Mouse (Mus musculus): ENCODE results near the gene 4921504E06Rik.

4921504E06Rik gene

GRCm38 (mm10) chr2:19553821-19554592 lies at the start of gene 4921504E06Rik:
TSS of gene 4921504E06Rik (minus strand) at chr2:19553914.
- in situ Hi-C loops (cut with MboI) = no loop called here

DNA sequence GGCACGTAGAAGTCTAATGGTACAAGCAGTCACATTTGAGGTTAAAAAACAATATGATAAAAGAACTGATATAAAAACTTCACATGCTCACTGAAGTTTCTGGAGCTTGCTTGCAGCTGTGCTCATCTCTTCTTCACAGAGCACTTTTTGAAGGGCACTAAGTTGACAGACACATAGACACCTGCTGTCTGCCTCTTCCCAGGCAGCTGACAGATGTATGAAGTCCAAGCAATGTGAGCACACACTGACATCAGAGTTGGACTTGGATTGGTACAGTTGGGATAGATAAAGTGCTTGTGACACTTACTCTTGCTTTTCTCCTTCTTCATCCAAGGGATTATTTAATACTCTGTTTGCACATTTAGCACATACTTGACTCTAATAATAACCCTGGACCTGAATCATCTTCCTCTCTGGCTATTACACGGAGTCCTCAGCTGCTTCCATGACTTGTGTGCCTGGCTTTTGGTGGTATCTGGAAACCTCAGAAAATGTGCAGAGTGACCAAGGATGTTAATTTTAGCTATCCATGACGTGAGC lies 47.7 kb upstream of the 4921504E06Rik start:
- in situ Hi-C loops (cut with MboI) = no loop called here

DNA sequence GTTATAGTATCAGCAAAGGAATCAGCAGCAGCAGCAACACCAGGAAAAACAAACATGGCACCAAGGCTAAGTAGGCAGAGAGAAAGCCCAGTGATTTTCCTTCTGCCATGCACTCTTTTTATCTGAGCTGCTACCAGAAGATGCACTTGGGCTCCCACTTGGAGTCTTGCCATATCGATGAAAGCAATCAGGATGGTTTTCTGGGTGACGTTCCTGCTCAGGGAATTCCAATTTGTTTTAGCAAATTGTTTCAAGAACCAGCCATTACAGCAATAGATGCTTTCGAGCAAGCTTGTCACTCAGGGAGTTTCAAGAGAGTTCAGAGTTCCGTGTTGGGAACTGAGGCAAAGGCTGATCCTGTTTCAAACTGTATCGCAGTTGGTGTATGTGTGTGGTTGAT lies 47.1 kb upstream of the 4921504E06Rik start:
- in situ Hi-C loops (cut with MboI) = no loop called here

DNA sequence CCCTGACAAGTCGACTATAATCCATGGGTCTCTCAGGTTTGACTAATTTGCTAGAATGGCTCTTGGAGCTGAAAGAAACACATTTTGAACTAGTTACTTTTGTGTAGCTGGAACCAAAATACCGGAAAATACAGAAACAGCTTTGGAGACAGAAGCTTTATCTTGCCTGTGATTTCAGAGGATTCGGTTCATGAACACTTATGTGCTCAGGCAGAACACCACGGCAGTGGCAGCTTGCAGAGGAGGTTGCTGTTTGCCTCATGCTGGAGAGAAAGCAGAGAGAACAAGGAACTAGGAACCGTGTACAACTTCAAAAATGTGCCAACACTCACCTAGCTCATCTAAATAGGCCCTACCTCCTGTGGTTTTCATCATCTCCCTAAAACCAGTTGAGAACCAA lies 46.1 kb upstream of the 4921504E06Rik start:
- in situ Hi-C loops (cut with MboI) = no loop called here

GRCm38 (mm10) chr2:19596988-19597387 lies 43.3 kb upstream of the 4921504E06Rik start:
- in situ Hi-C loops (cut with MboI) = no loop called here

GRCm38 (mm10) chr2:19596426-19596825 lies 42.7 kb upstream of the 4921504E06Rik start:
- in situ Hi-C loops (cut with MboI) = no loop called here

DNA sequence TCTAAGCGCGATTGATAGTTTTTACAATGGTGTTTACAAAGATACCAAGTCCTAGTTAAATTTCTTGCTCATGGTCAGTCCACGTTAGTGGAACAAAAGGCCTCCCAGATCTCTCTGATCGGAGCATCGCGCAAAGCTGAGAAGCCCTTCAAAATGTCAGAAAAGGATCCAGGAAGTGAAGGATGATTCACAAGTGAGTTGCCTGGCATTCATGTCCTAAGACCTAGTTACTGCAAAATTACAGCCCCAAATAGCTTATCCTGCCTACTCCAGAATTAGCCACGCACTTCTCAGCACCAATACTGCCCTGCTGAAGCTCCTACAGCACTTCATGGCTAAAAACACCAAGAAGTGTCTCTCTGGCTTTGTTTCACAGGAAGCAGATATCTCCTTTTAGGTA lies 41.1 kb upstream of the 4921504E06Rik start:
- in situ Hi-C loops (cut with MboI) = no loop called here

DNA sequence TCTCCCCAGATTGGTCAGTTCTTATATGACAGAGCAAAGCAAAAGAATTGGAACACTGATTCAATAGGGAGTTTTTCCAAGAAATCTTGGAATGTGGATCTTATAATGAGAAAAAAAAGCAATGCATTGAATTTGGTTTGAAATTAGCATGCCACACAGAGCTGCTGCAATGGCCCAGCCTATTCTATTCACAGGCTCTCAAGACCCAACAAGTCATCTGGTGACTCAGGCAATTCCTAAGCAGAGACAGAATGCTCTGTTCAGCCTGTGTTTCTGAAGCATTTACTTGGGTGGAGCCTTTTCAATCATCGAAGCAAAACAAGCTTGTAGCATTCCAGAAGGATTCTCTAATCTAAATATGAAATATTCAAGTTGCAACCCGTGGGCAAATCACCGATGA lies 26.1 kb upstream of the 4921504E06Rik start:
- in situ Hi-C loops (cut with MboI) = no loop called here

DNA sequence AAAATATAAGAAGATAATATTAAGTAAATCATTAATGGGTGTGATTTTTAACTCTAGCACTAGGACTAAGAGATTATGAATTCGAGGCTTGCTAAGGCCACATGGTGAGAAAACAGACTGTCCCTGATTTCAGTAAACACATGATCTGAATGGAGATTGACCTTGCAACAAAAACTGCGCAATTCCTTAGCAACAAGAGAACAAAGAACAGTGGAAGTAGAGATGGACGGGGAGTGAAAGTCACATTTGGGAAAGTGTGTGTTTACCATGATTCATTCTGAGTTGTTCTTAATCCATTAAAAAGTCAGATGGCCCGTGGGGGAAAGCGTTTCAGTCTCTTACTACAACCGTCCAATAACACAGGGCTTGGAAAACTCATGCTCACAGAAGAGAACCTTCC lies 25.5 kb upstream of the 4921504E06Rik start:
- in situ Hi-C loops (cut with MboI) = no loop called here

- in situ Hi-C loops (cut with MboI) = no loop called here
Measured at GRCm38 (mm10) chr2:19562114-19562829, 8.6 kb upstream of the 4921504E06Rik start.

DNA sequence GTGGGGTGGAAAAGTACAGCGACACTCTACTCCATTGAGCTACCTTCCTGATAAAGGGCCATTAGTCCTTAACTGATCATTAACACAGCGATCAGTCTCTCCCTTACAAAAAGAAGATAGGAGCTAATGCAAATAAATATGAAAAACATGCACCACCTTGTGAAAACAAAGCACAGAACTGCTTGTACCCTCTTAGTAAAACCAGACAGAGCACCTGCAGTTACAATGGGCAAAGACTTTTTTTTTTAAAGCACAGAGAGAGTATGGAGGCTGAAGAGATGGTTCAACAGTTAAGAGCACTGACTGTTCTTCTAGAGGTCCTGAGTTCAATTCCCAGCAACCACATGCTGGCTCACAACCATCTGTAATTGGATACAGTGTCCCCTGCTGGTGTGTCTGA lies 6.9 kb upstream of the 4921504E06Rik start:
- in situ Hi-C loops (cut with MboI) = no loop called here

- in situ Hi-C loops (cut with MboI) = no loop called here
Measured at GRCm38 (mm10) chr2:19560071-19560470, 6.4 kb upstream of the 4921504E06Rik start.

- in situ Hi-C loops (cut with MboI) = no loop called here
Measured at GRCm38 (mm10) chr2:19551396-19551795, 2.3 kb downstream of the 4921504E06Rik start.

DNA sequence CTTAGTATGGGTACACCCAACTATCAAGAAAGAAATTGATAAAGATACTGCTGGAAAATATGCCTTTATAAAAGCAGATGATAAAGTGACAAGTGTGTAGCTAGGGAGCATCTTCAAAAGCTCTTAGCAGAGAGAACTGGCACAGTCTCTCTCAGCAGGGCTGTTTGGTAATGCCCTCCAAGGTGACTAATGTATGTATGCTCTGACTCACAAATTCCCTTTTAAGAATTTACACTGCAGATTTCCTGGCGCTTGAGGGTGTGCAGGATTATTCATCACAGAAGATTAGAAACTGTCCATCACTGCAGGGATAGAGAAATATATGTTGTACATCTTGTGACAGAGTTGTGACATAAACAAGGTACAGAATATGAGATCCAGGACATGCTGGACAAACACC lies 12.8 kb downstream of the 4921504E06Rik start:
- in situ Hi-C loops (cut with MboI) = no loop called here

DNA sequence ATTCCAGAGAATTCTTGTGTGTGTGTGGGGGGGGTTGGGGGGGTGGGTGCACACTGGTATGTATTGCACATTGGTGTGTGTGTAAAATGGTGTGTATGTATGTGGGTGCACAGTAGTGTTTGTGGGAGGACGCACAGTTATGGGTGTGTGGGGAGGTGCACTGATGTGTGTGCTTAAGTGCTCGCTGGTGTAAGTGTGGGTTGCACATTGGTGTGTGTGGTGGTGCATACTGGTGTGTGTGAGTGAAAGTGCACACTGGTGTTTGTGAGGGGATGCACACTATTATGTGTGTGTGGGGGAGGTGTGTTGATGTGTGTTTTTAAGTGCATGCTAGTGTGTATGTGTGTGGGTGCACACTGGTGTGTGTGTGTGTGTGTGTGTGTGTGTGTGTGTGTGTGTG lies 24.3 kb downstream of the 4921504E06Rik start:
- in situ Hi-C loops (cut with MboI) = no loop called here

DNA sequence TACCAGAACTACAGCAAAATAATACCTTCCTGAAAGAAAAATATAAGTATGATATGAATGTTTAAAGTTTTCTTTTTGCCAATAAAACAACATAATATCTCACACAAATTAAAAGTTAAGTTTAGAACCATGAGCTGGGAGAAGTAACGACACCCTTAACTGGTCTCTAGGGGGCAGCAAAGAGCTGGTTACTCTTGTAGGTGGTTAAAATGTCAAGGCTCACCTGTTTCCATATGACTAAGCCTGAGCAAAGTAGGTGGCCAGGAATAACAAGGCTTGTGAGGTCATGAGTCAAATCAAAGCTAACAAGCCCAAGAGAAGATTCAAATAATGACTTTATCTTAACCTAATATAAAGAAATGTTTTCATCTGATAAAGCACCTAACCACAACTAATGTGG lies 24.9 kb downstream of the 4921504E06Rik start:
- in situ Hi-C loops (cut with MboI) = no loop called here

DNA sequence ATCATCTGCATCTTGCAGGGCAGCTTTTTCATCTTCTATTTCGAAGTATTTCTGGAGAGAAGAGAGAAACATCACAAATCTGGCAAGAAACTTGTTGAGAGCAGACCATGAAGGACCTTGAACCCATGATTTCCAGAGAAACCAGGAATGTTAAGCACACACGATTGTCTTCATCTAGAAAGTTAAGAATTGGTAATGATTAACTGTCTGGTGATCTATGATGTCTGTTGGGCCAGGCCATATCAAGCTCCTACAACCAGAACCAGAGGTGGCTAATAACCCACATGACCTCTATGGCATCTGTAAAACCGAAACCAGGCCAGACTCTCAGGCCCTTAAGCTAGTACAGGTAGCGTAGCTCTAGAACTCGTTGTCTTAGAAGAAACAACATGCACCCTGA lies 29.6 kb downstream of the 4921504E06Rik start:
- in situ Hi-C loops (cut with MboI) = no loop called here

- in situ Hi-C loops (cut with MboI) = no loop called here
Measured at GRCm38 (mm10) chr2:19521662-19522061, 32.1 kb downstream of the 4921504E06Rik start.

- in situ Hi-C loops (cut with MboI) = no loop called here
Measured at GRCm38 (mm10) chr2:19520617-19521016, 33.1 kb downstream of the 4921504E06Rik start.

DNA sequence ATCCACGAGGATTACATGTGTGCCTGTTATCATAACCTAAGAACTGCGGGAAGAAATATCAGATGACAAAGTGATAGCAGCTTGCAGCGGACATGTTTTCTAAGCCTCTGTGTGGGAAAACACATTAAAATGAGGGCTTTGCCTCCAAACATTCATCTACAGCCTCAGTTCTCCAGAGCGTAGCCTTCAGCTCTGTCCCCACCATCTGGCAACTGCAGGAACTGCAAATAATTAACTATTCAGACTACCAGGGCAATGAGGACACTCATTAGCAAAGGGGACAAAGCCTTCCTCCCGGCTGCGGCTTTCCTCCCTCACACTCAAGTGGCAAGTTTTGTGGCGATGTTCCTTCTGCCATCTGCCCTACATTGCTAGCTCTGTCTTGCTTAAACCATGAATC lies 33.9 kb downstream of the 4921504E06Rik start:
- in situ Hi-C loops (cut with MboI) = no loop called here

- in situ Hi-C loops (cut with MboI) = no loop called here
Measured at GRCm38 (mm10) chr2:19517952-19518351, 35.8 kb downstream of the 4921504E06Rik start.

DNA sequence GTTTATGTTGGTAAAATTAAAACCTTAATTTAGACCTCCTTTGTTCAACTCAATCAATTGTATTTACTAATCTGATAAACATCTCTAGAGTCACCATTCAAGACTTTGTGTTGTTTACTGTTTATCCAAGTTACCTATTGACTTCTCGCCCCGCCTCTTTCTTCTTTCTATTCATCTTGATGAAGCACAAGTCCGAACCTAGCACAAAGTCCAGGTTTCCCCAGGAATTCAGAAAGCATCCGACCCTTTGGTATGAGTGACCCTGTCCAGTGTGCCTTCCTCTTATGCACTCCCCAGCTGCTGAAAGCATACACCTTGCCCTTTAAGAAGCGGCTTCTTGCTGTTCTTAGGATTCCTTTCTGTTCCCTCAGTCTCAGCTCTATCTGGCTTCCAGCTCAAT lies 41.3 kb downstream of the 4921504E06Rik start:
- in situ Hi-C loops (cut with MboI) = no loop called here

DNA sequence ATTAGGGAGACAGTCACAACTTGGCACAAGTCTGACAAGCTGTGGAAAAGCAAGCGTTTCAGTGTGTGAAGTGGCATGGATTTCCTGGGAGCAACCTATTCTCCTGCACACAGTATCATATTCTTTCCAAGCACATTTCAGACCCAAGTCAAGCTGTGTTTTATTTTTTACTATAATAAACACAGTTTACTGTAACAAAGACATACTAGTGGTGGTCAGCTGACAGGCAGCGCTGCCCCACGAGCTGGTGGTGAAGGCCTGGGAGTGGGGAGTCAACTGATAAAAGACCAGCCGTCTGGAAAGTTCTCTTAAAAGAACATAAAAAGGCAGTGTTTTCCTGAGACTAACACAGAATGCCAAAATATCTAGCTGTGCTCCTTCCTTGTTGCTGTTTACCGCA lies 42.7 kb downstream of the 4921504E06Rik start:
- in situ Hi-C loops (cut with MboI) = no loop called here

Measured in mature B cell (primary cell).